Mouse (Mus musculus) midbrain, embryonic 15.5 days (tissue): ENCODE data around the gene Kmt5c. TPM values are rescaled to one million over a fixed set of nuclear protein-coding genes. Genes with fewer than 3 reads are reported as not detected.

Experiments
- ATAC-seq: fragments of 200-750 bp; cut with Nextera tagmentation; replicated peaks from 2 replicates; pipeline ENCODE4 v1.8.0; 2017; ENCODE audit warnings: moderate TSS enrichment
- H3K27ac ChIP-seq: fragments of 300-500 bp; sonication (generic); 2 replicates; pipeline ENCODE4 v1.5.1; 2015; ENCODE audit warnings: mild to moderate bottlenecking, inconsistent platforms
- H3K27me3 ChIP-seq: fragments of 300-500 bp; sonication (generic); replicated peaks from 2 replicates; pipeline ENCODE4 v1.6.1; 2015; ENCODE audit warnings: inconsistent platforms
- H3K36me3 ChIP-seq: fragments of 300-500 bp; sonication (generic); replicated peaks from 2 replicates; pipeline ENCODE4 v1.6.1; 2015; ENCODE audit warnings: inconsistent platforms
- H3K4me1 ChIP-seq: fragments of 300-500 bp; sonication (generic); 2 replicates; pipeline ENCODE4 v1.6.1; 2015; ENCODE audit warnings: inconsistent platforms
- H3K4me2 ChIP-seq: fragments of 300-500 bp; sonication (generic); 2 replicates; pipeline ENCODE4 v1.6.1; 2015; ENCODE audit warnings: inconsistent platforms, mild to moderate bottlenecking, moderate library complexity
- H3K4me3 ChIP-seq: fragments of 300-500 bp; sonication (generic); 2 replicates; pipeline ENCODE4 v1.5.1; 2015; ENCODE audit warnings: mild to moderate bottlenecking, inconsistent platforms
- H3K9ac ChIP-seq: fragments of 300-500 bp; sonication (generic); 2 replicates; pipeline ENCODE4 v1.6.1; 2015; ENCODE audit warnings: mild to moderate bottlenecking, inconsistent platforms
- H3K9me3 ChIP-seq: fragments of 300-500 bp; sonication (generic); 2 replicates; pipeline ENCODE4 v1.6.1; 2016; ENCODE audit warnings: inconsistent platforms
- WGBS: fragments of 180-500 bp; shearing (Covaris S2); methylation state at CpG from one replicate; pipeline ENCODE4 v1.1.7; 2015; ENCODE audit warnings: mixed read lengths; 5-methylcytosine and 5-hydroxymethylcytosine counted together
- polyA plus RNA-seq: library from polyadenylated mRNA; unstranded; fragments of >200 nt; fragmentation: Nextera tagmentation; extraction: Ambion mirVana; gene quantifications from 2 replicates; pipeline ENCODE4 v1.2.1, GENCODE M21; 2015

The Kmt5c gene
- polyA plus RNA-seq, 1 experiment from 2014 or later: 77.2 TPM

DNA sequence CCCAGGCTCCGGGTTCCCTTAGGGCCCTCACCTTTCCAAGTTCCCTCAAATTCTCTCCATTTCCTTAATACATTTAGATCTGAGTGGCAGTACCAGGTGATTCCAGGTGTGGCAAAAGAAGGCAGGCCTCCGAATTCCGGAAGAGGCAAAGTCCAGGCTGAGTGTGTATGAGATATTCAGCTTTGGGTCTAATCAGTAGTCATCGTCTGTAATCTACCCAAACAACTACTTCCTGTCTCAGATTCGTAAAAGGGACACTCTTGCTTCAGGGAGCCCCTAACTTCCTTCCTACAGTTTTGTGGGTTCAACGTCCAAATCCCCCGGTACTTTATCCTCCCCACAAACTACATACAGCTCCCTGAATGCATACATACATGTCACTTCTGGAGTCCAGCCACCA, 14.7 kb upstream of the Kmt5c start, which contains the start of gene Tmem150b:
Gene Tmem150b (minus strand): TSS at position 81 of the 400 bp plus-strand sequence.
- WGBS: 85% methylated on average over 7 of the region's 7 CpGs
- Histone ChIP-seq H3K4me2 (no peak within 1 kb of the TSS), H3K36me3 (no peaks in the 10 kb centered on the region), H3K9ac (no peak within 1 kb of the TSS), H3K27ac (no peak within 1 kb of the TSS), H3K27me3 (no peaks in the 10 kb centered on the region), H3K4me3 (no peak within 1 kb of the TSS), H3K4me1 (no peaks in the 10 kb centered on the region; the same call in 1 of the 2 replicates), H3K9me3 (no peaks in the 10 kb centered on the region)
- no peak for ATAC-seq

DNA sequence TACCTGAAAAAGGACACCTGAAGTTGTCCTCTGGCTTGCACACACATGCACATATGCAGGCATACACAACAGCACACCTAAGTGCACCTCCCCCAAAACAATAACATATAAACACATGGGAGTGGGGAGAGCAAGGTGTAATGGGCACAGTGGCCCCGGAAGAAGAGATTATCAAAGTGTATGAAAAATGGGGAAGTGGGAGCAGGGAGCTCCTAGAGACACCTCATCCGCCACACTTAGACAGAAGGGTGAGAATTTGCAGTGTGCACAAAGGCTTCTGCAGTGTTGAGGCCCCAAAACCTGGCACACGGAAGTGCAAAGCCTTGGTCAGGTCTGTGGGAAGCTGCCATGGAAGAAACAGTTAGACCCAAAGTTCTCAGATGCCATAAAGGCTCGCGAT, 8.8 kb upstream of the Kmt5c start:
- 85% methylated on average over 5 of the region's 5 CpGs for WGBS
- Histone ChIP-seq H3K4me2 (no peak overlapping the region), H3K27me3 (no peaks in the 10 kb centered on the region), H3K27ac (no peak overlapping the region), H3K36me3 (no peaks in the 10 kb centered on the region), H3K9ac (no peak overlapping the region), H3K4me1 (no peaks in the 10 kb centered on the region), H3K4me3 (no peak overlapping the region), H3K9me3 (no peaks in the 10 kb centered on the region)
- no peak for ATAC-seq

DNA sequence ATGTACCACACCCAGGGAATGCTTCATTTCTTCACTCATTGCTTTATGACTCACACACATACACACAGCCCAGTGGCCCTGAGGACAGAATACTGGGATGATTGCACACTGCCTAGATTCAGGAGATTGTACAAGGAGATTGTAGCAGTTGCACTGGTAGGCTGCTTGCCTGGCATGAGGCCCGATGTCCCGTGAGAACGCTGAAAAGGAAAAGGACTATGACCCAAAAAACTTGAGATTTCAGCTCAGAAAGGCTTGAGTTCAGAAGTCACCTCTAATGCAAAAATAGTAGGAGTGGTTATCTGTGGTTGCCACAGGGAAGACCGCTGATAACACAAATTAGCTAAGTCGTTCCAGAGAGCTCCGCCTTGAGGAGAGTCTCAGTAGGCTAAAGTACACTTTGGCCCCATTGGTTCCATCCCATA, 6.9 kb upstream of the Kmt5c start:
- H3K9ac ChIP-seq: no peak overlapping the region
- H3K4me3 ChIP-seq: no peak overlapping the region
- ATAC-seq: no peak
- no peak overlapping the region for H3K27ac ChIP-seq
- H3K4me2 ChIP-seq: no peak overlapping the region
- H3K4me1 ChIP-seq: no peaks in the 10 kb centered on the region
- 76% methylated on average over 6 of the region's 6 CpGs for WGBS
- H3K36me3 ChIP-seq: no peaks in the 10 kb centered on the region
- no peaks in the 10 kb centered on the region for H3K27me3 ChIP-seq
- H3K9me3 ChIP-seq: no peaks in the 10 kb centered on the region

DNA sequence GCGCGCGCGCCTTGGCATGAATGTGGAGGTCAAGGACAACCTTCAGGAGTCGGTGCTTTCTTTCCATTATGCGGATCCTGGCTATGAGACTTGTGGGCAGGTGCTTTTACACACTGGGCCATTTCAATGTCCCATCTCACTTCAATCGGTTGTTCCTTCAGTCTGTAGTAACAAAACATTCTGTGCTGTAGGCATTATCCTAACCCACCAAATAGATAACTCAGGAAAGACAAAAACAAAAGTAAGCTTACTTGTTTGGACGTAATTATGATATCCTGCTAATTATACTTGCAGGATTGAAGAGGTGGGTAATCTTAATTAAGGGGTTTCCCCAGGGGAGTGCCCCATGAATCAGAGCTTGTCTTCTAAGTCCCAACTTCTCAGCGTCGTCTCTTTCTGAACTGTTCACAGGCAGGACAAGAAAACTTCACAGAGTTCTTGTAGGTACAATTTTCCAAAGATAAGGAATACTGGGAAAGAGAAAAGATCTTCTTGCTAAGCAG, 823 bp upstream of the Kmt5c start:
- Histone ChIP-seq H3K4me3 (peak overlapping the region; percentile 69), H3K27ac (peak overlapping the region; percentile 81), H3K4me2 (peak overlapping the region; percentile 53), H3K9ac (peak overlapping the region; percentile 12; the same call in 1 of the 2 replicates), H3K27me3 (no peaks in the 10 kb centered on the region), H3K9me3 (no peaks in the 10 kb centered on the region), H3K36me3 (no peaks in the 10 kb centered on the region), H3K4me1 (peaks cover 37% of the 10 kb centered on the region)
- ATAC-seq: no peak
- 40% methylated on average over 10 of the region's 10 CpGs for WGBS

DNA sequence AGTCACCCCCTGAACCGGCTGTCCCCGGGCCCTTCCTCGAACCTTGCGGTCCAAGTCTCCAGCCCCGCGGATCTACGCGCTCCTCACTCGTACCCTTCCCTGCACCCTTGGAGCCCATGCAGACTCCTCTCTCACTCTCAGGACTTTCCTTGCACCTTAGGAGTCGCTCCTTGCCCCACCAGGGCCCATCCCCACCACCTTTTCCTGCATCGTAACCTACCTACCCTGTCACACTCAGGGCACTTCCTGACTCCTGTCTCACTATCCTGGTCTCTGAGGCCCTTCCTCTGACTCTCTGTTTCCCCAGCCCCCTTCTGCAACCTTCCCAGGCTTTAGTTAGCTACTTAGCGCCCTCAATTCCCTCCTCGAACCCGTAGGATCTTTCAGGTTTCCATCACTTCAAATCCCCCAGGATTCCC, 403 bp downstream of the Kmt5c start:
- peak overlapping the region; percentile 84 for H3K4me2 ChIP-seq
- H3K36me3 ChIP-seq: no peaks in the 10 kb centered on the region
- H3K4me3 ChIP-seq: peak overlapping the region; percentile 69
- peak overlapping the region; percentile 78 for H3K9ac ChIP-seq
- no peaks in the 10 kb centered on the region for H3K9me3 ChIP-seq
- H3K27ac ChIP-seq: peak overlapping the region; percentile 94
- 1% methylated on average over 14 of the region's 14 CpGs for WGBS
- H3K27me3 ChIP-seq: no peaks in the 10 kb centered on the region
- H3K4me1 ChIP-seq: peaks cover 37% of the 10 kb centered on the region
- peak; percentile 54 for ATAC-seq

DNA sequence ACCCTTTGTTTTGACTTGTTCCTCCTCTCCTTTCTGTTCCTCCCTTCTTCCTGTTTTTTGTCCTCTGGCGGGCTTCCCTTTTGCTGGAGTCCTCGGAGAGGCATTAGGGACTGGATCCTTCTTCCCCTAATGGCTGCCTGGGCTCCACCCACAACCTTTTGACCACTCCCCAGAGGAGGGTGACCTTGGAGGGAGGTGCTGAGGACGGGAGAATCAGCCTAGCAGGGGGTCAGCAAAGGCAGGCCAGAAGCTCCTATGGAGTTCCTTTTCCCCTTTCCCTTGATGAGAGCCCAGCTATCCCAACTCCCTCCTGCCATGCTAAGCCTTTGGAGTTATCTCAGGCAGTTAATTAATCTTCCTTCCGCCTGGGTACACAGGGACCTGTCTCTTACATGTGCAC, 1.2 kb downstream of the Kmt5c start:
- WGBS: 5% methylated on average over 4 of the region's 4 CpGs
- peak overlapping the region; percentile 69 for H3K4me3 ChIP-seq
- peak overlapping the region; percentile 94 for H3K27ac ChIP-seq
- no peaks in the 10 kb centered on the region for H3K36me3 ChIP-seq
- H3K27me3 ChIP-seq: no peaks in the 10 kb centered on the region
- peak overlapping the region; percentile 84 for H3K4me2 ChIP-seq
- no peak for ATAC-seq
- H3K9ac ChIP-seq: peak overlapping the region; percentile 78
- no peaks in the 10 kb centered on the region for H3K9me3 ChIP-seq
- peaks cover 37% of the 10 kb centered on the region for H3K4me1 ChIP-seq

DNA sequence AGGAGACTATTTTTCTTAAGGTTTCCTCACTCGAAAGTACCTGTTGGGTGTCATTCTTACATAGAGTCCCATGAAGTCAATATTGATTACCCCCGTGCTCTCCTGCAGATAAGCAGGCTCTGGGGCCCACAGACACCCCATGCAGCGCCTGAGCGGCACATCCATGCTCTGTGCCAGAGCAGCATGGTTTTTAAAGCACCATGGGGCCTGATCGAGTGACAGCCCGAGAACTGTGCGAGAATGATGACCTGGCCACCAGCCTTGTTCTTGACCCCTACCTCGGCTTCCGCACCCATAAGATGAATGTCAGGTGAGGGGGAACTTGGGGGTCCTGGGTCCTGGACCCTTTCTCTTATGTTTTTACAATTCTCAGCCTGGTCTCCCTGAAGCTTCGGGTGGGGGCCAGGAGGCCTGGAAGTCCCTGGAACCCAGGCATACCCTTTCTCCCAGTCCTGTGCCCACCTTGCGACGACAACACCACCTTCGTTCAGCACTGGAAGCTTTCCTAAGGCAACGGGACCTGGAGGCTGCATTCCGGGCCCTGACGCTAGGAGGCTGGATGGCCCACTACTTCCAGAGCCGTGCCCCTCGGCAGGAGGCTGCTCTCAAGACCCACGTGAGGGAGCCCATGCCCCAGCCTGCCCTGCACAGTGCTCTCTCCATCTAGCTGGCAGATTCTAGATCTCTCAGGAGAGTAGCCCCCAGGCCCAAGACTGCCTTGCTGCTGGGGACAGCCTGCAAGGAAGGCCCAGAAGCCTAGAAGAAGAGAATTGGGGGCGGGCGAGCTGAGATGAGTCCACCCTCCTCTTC, 2.0 kb downstream of the Kmt5c start:
- H3K27ac ChIP-seq: peak overlapping the region; percentile 94
- H3K27me3 ChIP-seq: no peaks in the 10 kb centered on the region
- no peaks in the 10 kb centered on the region; the same call in 1 of the 2 replicates for H3K36me3 ChIP-seq
- WGBS: 76% methylated on average over 21 of the region's 21 CpGs
- H3K9ac ChIP-seq: peak overlapping the region; percentile 78
- no peaks in the 10 kb centered on the region for H3K9me3 ChIP-seq
- H3K4me1 ChIP-seq: peaks cover 37% of the 10 kb centered on the region
- no peak for ATAC-seq
- H3K4me3 ChIP-seq: peak overlapping the region; percentile 69
- peak overlapping the region; percentile 84 for H3K4me2 ChIP-seq

DNA sequence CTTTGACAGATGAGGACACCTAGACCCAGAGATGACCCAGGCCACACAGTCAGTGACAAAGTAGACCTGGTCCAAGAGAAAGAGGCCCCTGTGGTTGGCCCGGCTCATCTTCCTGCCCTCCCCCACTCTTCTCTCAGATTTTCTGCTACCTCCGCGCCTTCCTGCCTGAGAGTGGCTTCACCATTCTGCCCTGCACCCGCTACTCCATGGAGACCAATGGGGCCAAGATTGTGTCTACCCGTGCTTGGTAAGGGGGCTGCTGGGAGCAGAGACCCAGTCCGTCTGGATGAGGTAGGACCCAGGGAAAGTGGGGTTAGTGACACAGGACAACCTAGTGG, 2.5 kb downstream of the Kmt5c start:
- H3K9me3 ChIP-seq: no peaks in the 10 kb centered on the region
- ATAC-seq: no peak
- H3K4me3 ChIP-seq: no peak overlapping the region
- H3K27me3 ChIP-seq: no peaks in the 10 kb centered on the region
- no peaks in the 10 kb centered on the region; the same call in 1 of the 2 replicates for H3K36me3 ChIP-seq
- peak overlapping the region; percentile 84; the same call in 1 of the 2 replicates for H3K4me2 ChIP-seq
- 0 out of 2 replicates have a peak overlapping the region, but pooled peaks have one; percentile 10 for H3K9ac ChIP-seq
- 82% methylated on average over 6 of the region's 6 CpGs for WGBS
- H3K27ac ChIP-seq: no peak overlapping the region
- peaks cover 37% of the 10 kb centered on the region for H3K4me1 ChIP-seq

DNA sequence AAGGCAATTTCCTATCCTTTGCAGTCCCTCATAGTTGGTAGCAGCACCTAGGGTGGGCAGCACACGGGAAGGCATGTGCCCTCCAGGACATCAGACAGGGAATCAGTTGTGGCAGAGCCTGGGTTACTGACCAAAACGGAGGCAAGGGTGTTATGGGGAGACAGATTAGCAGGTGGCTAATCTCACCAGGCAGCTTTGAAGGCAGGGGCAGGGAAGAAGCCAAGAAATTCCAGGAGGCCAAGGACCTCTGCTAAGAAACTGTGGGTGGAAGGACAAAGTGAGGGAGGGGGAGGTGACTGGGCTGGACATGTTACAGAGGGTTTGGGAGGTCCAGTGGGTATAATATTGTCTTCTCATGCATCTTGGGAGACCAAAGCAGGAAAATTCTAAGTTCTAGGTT, 3.4 kb downstream of the Kmt5c start:
- H3K27ac ChIP-seq: no peak overlapping the region
- H3K9ac ChIP-seq: no peak overlapping the region
- no peak overlapping the region for H3K4me2 ChIP-seq
- H3K4me3 ChIP-seq: no peak overlapping the region
- no peaks in the 10 kb centered on the region; the same call in 1 of the 2 replicates for H3K36me3 ChIP-seq
- no peak for ATAC-seq
- H3K4me1 ChIP-seq: peaks cover 36% of the 10 kb centered on the region
- WGBS: 74% methylated on average over 2 of the region's 2 CpGs
- H3K9me3 ChIP-seq: no peaks in the 10 kb centered on the region
- no peaks in the 10 kb centered on the region for H3K27me3 ChIP-seq

DNA sequence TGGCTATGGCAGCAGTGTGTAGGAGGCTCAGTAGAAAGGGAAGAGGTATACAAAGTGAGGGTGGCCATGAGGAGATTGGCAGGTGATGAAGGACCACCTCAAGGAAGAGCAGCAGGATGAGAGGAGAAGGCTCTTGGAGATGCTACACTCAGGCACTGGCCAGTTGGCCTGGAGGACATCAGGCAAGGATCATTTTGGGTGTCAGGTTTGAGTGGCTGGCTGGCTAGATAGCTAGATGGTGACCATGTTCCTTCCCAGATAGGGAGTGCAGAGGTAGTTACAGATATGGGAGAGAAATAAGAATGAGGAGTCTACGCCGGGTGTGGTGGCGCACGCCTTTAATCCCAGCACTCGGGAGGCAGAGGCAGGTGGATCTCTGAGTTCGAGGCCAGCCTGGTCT, 5.0 kb downstream of the Kmt5c start:
- Histone ChIP-seq H3K27me3 (no peaks in the 10 kb centered on the region), H3K9me3 (no peaks in the 10 kb centered on the region), H3K9ac (no peak overlapping the region), H3K4me3 (no peak overlapping the region), H3K4me1 (peaks cover 26% of the 10 kb centered on the region), H3K4me2 (no peak overlapping the region), H3K36me3 (no peaks in the 10 kb centered on the region; the same call in 1 of the 2 replicates), H3K27ac (no peak overlapping the region)
- 96% methylated on average over 6 of the region's 6 CpGs for WGBS
- ATAC-seq: no peak

DNA sequence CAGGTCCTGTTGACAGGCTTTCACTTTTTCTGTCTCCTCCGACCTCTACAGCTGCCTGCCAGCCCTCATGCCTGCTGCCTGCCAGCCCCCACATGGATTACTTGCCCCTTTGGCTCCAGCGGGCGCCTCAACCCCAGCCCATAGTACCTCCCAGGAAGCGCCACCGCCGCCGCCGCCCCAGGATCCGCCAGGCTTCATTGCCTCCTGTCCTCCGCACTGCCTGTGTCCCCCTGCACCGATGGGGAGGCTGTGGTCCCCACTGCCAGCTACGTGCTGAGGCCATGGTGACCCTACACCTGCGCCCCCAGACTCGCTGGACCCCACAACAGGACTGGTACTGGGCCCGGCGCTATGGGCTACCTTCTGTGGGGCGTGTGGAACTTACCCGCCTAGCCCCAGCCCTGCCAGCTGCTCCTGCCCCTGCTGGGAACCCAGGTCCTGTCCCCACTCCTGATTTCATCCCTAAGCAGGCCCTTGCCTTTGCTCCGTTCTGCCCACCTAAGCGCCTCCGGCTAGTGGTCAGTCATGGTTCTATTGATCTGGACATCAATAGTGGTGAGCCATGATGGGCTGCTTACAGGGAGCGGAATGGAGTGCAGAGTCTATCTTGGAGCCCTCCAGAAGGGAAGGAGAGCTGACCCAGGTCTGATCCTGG, 6.5 kb downstream of the Kmt5c start:
- H3K9ac ChIP-seq: no peak overlapping the region
- H3K27me3 ChIP-seq: no peaks in the 10 kb centered on the region
- H3K27ac ChIP-seq: no peak overlapping the region
- peaks cover 19% of the 10 kb centered on the region for H3K4me1 ChIP-seq
- no peaks in the 10 kb centered on the region for H3K9me3 ChIP-seq
- 81% methylated on average over 22 of the region's 22 CpGs for WGBS
- H3K4me2 ChIP-seq: no peak overlapping the region
- H3K36me3 ChIP-seq: no peaks in the 10 kb centered on the region; the same call in 1 of the 2 replicates
- no peak overlapping the region for H3K4me3 ChIP-seq
- ATAC-seq: no peak; the same call in 1 of the 2 replicates

DNA sequence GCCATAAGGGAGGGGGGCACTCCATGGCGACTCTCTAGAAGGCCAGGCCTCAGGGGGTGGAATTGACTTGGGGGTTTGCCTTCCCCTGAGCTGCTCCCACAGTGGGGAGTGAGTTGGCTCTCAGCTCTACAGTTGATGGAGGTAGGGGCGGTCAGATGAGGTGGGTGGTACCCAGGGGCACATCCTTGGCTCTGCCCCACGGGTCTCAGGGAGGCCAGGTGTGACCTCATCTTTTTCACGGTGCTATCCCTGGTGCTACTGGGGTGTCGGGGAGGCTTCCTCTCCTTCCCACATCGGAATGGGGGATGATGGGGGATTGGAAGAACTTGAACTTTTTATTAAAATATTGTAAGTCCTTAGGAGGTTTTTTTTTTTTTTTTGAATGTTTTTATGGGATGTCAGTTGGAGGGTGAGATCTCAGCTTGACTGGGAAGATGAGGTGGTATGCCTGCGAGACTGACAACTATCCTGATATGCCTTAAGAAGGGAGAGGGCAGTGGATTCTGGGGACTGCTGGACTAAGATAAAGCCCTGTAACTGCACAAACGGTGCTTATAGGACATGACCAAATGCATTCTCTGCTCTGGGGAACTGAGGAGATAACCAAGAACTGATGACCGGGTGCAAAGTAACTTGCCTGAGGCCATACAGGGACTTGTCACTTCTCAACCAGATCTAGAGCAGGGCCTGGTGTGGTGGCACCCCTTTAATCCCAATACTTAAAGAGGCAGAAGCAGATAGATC, 7.4 kb downstream of the Kmt5c start:
- ATAC-seq: no peak
- WGBS: 76% methylated on average over 9 of the region's 9 CpGs
- Histone ChIP-seq H3K4me2 (no peak overlapping the region), H3K27me3 (no peaks in the 10 kb centered on the region), H3K4me3 (no peak overlapping the region), H3K4me1 (peaks cover 17% of the 10 kb centered on the region), H3K9me3 (no peaks in the 10 kb centered on the region), H3K27ac (no peak overlapping the region), H3K36me3 (no peaks in the 10 kb centered on the region; the same call in 1 of the 2 replicates), H3K9ac (no peak overlapping the region)
